Mouse (Mus musculus) neural tube, embryonic 13.5 days (tissue): ENCODE measurements around the gene Pcnp. TPM values are rescaled to one million over a fixed set of nuclear protein-coding genes. Genes with fewer than 3 reads are reported as not detected.
"Not testable (repeated sequence)": the region's sequence is repeated elsewhere in the genome, so short reads cannot be mapped to it uniquely, and the experiment has no call there.

Experiments
- ATAC-seq: fragments of 200-750 bp; cut with Nextera tagmentation; 2 replicates; pipeline ENCODE4 v1.8.0; 2017; ENCODE audit warnings: low read depth, mild to moderate bottlenecking, moderate TSS enrichment, moderate library complexity
- H3K27ac ChIP-seq: fragments of 300-500 bp; sonication (generic); replicated peaks from 2 replicates; pipeline ENCODE4 v1.5.1; 2015; ENCODE audit warnings: moderate library complexity, mild to moderate bottlenecking, inconsistent platforms
- H3K27me3 ChIP-seq: fragments of 300-500 bp; sonication (generic); 2 replicates; pipeline ENCODE4 v1.6.1; 2015; ENCODE audit warnings: mild to moderate bottlenecking, inconsistent platforms
- H3K36me3 ChIP-seq: fragments of 300-500 bp; sonication (generic); 2 replicates; pipeline ENCODE4 v1.6.1; 2015; ENCODE audit warnings: mild to moderate bottlenecking, inconsistent platforms
- H3K4me1 ChIP-seq: fragments of 300-500 bp; sonication (generic); replicated peaks from 2 replicates; pipeline ENCODE4 v1.6.1; 2015; ENCODE audit warnings: inconsistent platforms
- H3K4me2 ChIP-seq: fragments of 300-500 bp; sonication (generic); 2 replicates; pipeline ENCODE4 v1.6.1; 2015; ENCODE audit warnings: inconsistent platforms, mild to moderate bottlenecking, moderate library complexity
- H3K4me3 ChIP-seq: fragments of 300-500 bp; sonication (generic); 2 replicates; pipeline ENCODE4 v1.5.1; 2015; ENCODE audit warnings: mild to moderate bottlenecking, inconsistent platforms
- H3K9ac ChIP-seq: fragments of 300-500 bp; sonication (generic); 2 replicates; pipeline ENCODE4 v1.6.1; 2015; ENCODE audit warnings: moderate library complexity, mild to moderate bottlenecking, inconsistent platforms
- H3K9me3 ChIP-seq: fragments of 300-500 bp; sonication (generic); 2 replicates; pipeline ENCODE4 v1.6.1; 2016; ENCODE audit warnings: inconsistent platforms
- WGBS: fragments of 180-500 bp; shearing (Covaris S2); methylation state at CpG from one replicate; pipeline ENCODE4 v1.1.7; 2015; 5-methylcytosine and 5-hydroxymethylcytosine counted together
- polyA plus RNA-seq: library from polyadenylated mRNA; unstranded; fragments of >200 nt; fragmentation: Nextera tagmentation; extraction: Ambion mirVana; gene quantifications from 2 replicates; pipeline ENCODE4 v1.2.1, GENCODE M21; 2015

Gene Pcnp
- polyA plus RNA-seq, 1 experiment from 2014 or later, result 240 TPM

GRCm38 (mm10) chr16:55974256-55974902 lies 55.2 kb downstream of the Pcnp start:
- Histone ChIP-seq H3K27me3 (no peaks in the 10 kb centered on the region), H3K4me1 (peaks cover 43% of the 10 kb centered on the region), H3K9me3 (no peaks in the 10 kb centered on the region), H3K36me3 (peaks cover 37% of the 10 kb centered on the region), H3K4me2 (peak overlapping the region; percentile 87), H3K9ac (peak overlapping the region; percentile 95), H3K4me3 (peak overlapping the region; percentile 99), H3K27ac (peak overlapping the region; percentile 90)
- under 1% methylated on average over 49 of the region's 55 CpGs for whole genome bisulfite sequencing
- peak; percentile 70 for ATAC-seq

GRCm38 (mm10) chr16:55973431-55974255 lies 55.9 kb downstream of the Pcnp start, which contains the start of gene Zbtb11:
Gene Zbtb11, plus strand, starts transcription at chr16:55973883.
- H3K27ac ChIP-seq, result peak within 1 kb of the TSS; percentile 90
- peaks cover 44% of the 10 kb centered on the region for H3K36me3 ChIP-seq
- peak; percentile 99 for ATAC-seq
- H3K4me2 ChIP-seq, result peak within 1 kb of the TSS; percentile 87
- peak within 1 kb of the TSS; percentile 95 for H3K9ac ChIP-seq
- H3K4me3 ChIP-seq, result peak within 1 kb of the TSS; percentile 99
- under 1% methylated on average over 85 of the region's 86 CpGs for WGBS
- peaks cover 49% of the 10 kb centered on the region for H3K4me1 ChIP-seq
- no peaks in the 10 kb centered on the region for H3K9me3 ChIP-seq
- H3K27me3 ChIP-seq, result no peaks in the 10 kb centered on the region

- no peak for ATAC-seq
- peak overlapping the region; percentile 78; the same call in 1 of the 2 replicates for H3K27ac ChIP-seq
- H3K4me1 ChIP-seq, result peaks cover 53% of the 10 kb centered on the region
- no peaks in the 10 kb centered on the region for H3K27me3 ChIP-seq
- no peaks in the 10 kb centered on the region for H3K9me3 ChIP-seq
- H3K4me2 ChIP-seq, result peak overlapping the region; percentile 70
- H3K36me3 ChIP-seq, result peaks cover 41% of the 10 kb centered on the region
- WGBS, result 56% methylated on average over 10 of the region's 10 CpGs
- H3K4me3 ChIP-seq, result peak overlapping the region; percentile 99
- peak overlapping the region; percentile 48 for H3K9ac ChIP-seq
These were observed 56.8 kb downstream of the Pcnp start for GRCm38 (mm10) chr16:55972626-55973201.

GRCm38 (mm10) chr16:55971735-55972615 lies 57.6 kb downstream of the Pcnp start:
- no peak for ATAC-seq
- peaks cover 60% of the 10 kb centered on the region for H3K4me1 ChIP-seq
- H3K36me3 ChIP-seq, result peaks cover 39% of the 10 kb centered on the region
- H3K9me3 ChIP-seq, result no peaks in the 10 kb centered on the region
- no peaks in the 10 kb centered on the region for H3K27me3 ChIP-seq
- H3K4me3 ChIP-seq, result no peak overlapping the region
- no peak overlapping the region for H3K27ac ChIP-seq
- H3K9ac ChIP-seq, result no peak overlapping the region
- 79% methylated on average over 6 of the region's 6 CpGs for WGBS
- H3K4me2 ChIP-seq, result no peak overlapping the region

- H3K4me1 ChIP-seq, result peaks cover 54% of the 10 kb centered on the region
- no peak overlapping the region for H3K4me2 ChIP-seq
- 92% methylated on average over 5 of the region's 5 CpGs for WGBS
- no peak overlapping the region for H3K9ac ChIP-seq
- H3K27ac ChIP-seq, result no peak overlapping the region
- no peak overlapping the region for H3K4me3 ChIP-seq
- H3K9me3 ChIP-seq, result no peaks in the 10 kb centered on the region
- H3K36me3 ChIP-seq, result peaks cover 39% of the 10 kb centered on the region
- ATAC-seq, result no peak
- no peaks in the 10 kb centered on the region for H3K27me3 ChIP-seq
These were observed 59.1 kb downstream of the Pcnp start for GRCm38 (mm10) chr16:55970416-55970815.

GRCm38 (mm10) chr16:55969147-55969546 lies 60.4 kb downstream of the Pcnp start:
- Histone ChIP-seq H3K27ac (no peak overlapping the region), H3K4me3 (no peak overlapping the region), H3K9me3 (no peaks in the 10 kb centered on the region), H3K9ac (no peak overlapping the region), H3K4me1 (peaks cover 46% of the 10 kb centered on the region), H3K27me3 (no peaks in the 10 kb centered on the region), H3K36me3 (peaks cover 39% of the 10 kb centered on the region), H3K4me2 (no peak overlapping the region)
- no peak for ATAC-seq
- WGBS, result 77% methylated on average over 3 of the region's 3 CpGs

GRCm38 (mm10) chr16:55967221-55967620 lies 62.3 kb downstream of the Pcnp start:
- H3K36me3 ChIP-seq, result peaks cover 38% of the 10 kb centered on the region
- H3K9me3 ChIP-seq, result no peaks in the 10 kb centered on the region
- H3K27me3 ChIP-seq, result no peaks in the 10 kb centered on the region
- H3K4me3 ChIP-seq, result peak overlapping the region; percentile 74
- H3K4me2 ChIP-seq, result peak overlapping the region; percentile 95
- ATAC-seq, result no peak
- no peak overlapping the region for H3K27ac ChIP-seq
- WGBS, result 33% methylated on average over 1 of the region's 1 CpGs
- H3K9ac ChIP-seq, result peak overlapping the region; percentile 91
- peaks cover 35% of the 10 kb centered on the region for H3K4me1 ChIP-seq

- Histone ChIP-seq H3K4me2 (peak within 1 kb of the TSS; percentile 95), H3K9ac (peak within 1 kb of the TSS; percentile 91), H3K27me3 (no peaks in the 10 kb centered on the region), H3K9me3 (no peaks in the 10 kb centered on the region), H3K4me1 (peaks cover 28% of the 10 kb centered on the region), H3K36me3 (peaks cover 30% of the 10 kb centered on the region), H3K4me3 (peak within 1 kb of the TSS; percentile 74), H3K27ac (peak within 1 kb of the TSS; percentile 89)
- peak; percentile 94 for ATAC-seq
- WGBS, result under 1% methylated on average over 42 of the region's 42 CpGs
These were observed 63.2 kb downstream of the Pcnp start, which contains the start of gene Rpl24 for GRCm38 (mm10) chr16:55966212-55966871. Gene Rpl24, plus strand, starts transcription at chr16:55966275.

GRCm38 (mm10) chr16:55964126-55964949 lies 65.2 kb downstream of the Pcnp start:
- H3K4me2 ChIP-seq, result no peak overlapping the region
- 63% methylated on average over 4 of the region's 4 CpGs for WGBS
- peaks cover 23% of the 10 kb centered on the region for H3K4me1 ChIP-seq
- no peak overlapping the region for H3K27ac ChIP-seq
- ATAC-seq, result no peak
- no peaks in the 10 kb centered on the region for H3K27me3 ChIP-seq
- H3K9me3 ChIP-seq, result no peaks in the 10 kb centered on the region
- peaks cover 9% of the 10 kb centered on the region for H3K36me3 ChIP-seq
- no peak overlapping the region for H3K9ac ChIP-seq
- no peak overlapping the region for H3K4me3 ChIP-seq

GRCm38 (mm10) chr16:55963068-55963467 lies 66.5 kb downstream of the Pcnp start:
- not testable (repeated sequence) for H3K4me3 ChIP-seq, ATAC-seq, H3K9me3 ChIP-seq, H3K4me2 ChIP-seq, H3K27ac ChIP-seq, H3K9ac ChIP-seq, H3K36me3 ChIP-seq, H3K27me3 ChIP-seq
- 90% methylated on average over 6 of the region's 11 CpGs for WGBS
- H3K4me1 ChIP-seq, result peaks cover 14% of the 10 kb centered on the region
